Mouse (Mus musculus) cerebellum, postnatal 14 days (tissue): Measurements from ENCODE around the gene Gm20517.

ENCODE experiments used
- DNase-seq, 2 experiments: peaks; one replicate each; pipeline ENCODE4 v3.0.0; 2021; ENCODE audit warnings: mixed read lengths in 2 of 2

The Gm20517 gene

DNA sequence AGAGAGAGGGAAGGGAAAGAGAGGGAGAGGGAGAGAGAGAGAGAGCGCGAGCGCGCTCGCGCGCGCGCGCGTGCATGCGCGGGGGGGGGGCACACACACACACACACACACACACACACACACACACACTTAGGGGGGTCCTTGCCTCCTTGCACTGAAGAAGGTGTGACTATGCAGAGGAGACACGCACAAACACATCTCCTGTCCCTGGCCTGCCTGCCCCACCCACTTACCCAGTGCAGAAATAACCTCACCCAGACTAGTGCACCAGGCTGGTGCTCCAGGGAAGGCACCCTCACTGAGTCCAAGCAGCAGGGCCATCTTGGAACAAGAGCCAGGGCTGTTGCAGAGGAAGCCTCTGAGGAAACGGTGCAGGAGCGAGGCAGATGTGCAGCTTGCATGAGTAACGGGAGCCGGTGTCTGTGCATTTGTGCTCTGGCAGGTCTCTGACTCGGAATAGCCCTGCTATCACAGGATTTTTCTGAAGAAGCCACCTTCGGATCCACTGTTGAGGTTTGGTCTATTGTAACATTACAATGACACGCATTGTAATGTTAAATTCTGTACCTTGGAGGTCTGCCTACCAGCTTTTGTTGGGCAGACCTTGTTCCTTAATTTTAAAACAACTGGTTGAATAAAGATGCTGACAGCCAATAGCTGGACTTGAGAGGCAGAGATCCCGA lies 101.6 kb downstream of the Gm20517 start:
- no peak for DNase-seq

DNA sequence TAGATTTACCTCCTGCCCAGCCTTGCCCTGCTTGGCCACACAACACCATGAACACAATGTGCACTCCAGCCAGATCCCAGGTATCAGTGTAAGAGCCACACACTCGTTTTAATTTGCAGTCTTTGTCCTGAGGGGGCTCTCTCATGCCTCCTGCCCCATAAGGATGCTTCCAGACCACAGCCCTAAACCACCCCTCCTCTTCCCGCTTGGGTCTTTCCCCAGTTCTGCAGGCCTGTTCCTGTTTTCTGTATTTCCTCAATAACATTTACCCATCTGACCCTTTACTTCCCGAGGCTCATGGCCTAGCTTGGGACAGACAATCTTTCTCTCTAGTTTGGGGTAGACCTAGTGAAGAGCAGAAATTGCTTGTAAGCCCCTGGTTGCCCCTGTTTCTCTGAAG lies 103.6 kb downstream of the Gm20517 start:
- DNase-seq, result no peak

DNA sequence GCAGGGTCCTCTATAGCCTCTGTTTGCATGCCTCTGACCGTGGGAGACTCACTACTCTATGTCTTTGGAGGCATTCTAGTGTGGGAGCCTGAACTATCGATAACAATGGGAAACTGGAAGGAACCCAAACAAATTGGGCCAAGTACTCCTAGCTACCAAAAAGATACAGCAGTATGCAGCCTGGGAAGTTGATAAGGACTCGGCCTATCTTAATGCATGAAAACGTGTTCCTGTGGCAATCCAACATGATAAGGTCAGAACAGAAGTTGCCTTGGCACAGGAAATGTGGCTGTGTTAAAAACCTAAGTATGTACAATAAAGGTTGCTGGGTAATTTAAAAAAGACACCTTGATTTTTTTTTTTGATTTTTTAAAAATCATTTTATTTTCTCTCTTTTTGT lies 109.8 kb downstream of the Gm20517 start:
- DNase-seq, result no peak

- no peak for DNase-seq
Observed at GRCm38 (mm10) chr17:47726566-47726965, 115.2 kb downstream of the Gm20517 start, which contains the start of gene Pgc. Gene Pgc (plus strand): TSS chr17:47726842.

GRCm38 (mm10) chr17:47730633-47731575 lies 119.5 kb downstream of the Gm20517 start:
- peak in 1 of 2 experiments; percentile 25 for DNase-seq
